Mouse (Mus musculus): ENCODE measurements at regions not wholly inside any gene's neighbourhood (a gene's known extent, or its start where the extent isn't known, plus 50 kb on each side); places are given as distances from the start of the nearest gene placed in this dataset. TPM values are rescaled to one million over a fixed set of nuclear protein-coding genes. Genes with fewer than 3 reads are reported as not detected.

GRCm38 (mm10) chr17:45176340-45176739 lies 257.2 kb downstream of the Cdc5l start:
- 59% methylated on average over 4 of the region's 4 CpGs for WGBS (ENCODE audit: insufficient replicate concordance)
- H3K4me3 ChIP-seq (ENCODE audit: low read depth, low read length): no peak overlapping the region
- no peak overlapping the region for H3K4me2 ChIP-seq
- no peaks in the 10 kb centered on the region for H3K4me1 ChIP-seq (ENCODE audit: control insufficient read depth, insufficient read depth, low read length)
- no peaks in the 10 kb centered on the region for H3K36me3 ChIP-seq (ENCODE audit: control insufficient read depth, insufficient read depth, low read length)
- no peak overlapping the region for H3K27ac ChIP-seq (ENCODE audit: low read depth, low read length)
- no peak overlapping the region for H3K9ac ChIP-seq (ENCODE audit: low read depth, low read length)
- H3K27me3 ChIP-seq (ENCODE audit: control insufficient read depth, insufficient read depth, low read length): no peaks in the 10 kb centered on the region
- ATAC-seq (replicated peaks; ENCODE audit: insufficient number of reproducible peaks, low FRiP score, low TSS enrichment): no peak
- no peaks in the 10 kb centered on the region for H3K9me3 ChIP-seq (replicated peaks; ENCODE audit: control insufficient read depth, low read length)

GRCm38 (mm10) chr17:45169257-45169994 lies 264.1 kb downstream of the Cdc5l start:
- Histone ChIP-seq H3K9ac (ENCODE audit: low read depth, low read length) (no peak overlapping the region), H3K4me1 (ENCODE audit: control insufficient read depth, insufficient read depth, low read length) (peaks cover 2% of the 10 kb centered on the region; the same call in 1 of the 2 replicates), H3K36me3 (ENCODE audit: control insufficient read depth, insufficient read depth, low read length) (no peaks in the 10 kb centered on the region), H3K9me3 (replicated peaks; ENCODE audit: control insufficient read depth, low read length) (no peaks in the 10 kb centered on the region), H3K27ac (ENCODE audit: low read depth, low read length) (no peak overlapping the region), H3K4me3 (ENCODE audit: low read depth, low read length) (no peak overlapping the region), H3K27me3 (ENCODE audit: control insufficient read depth, insufficient read depth, low read length) (no peaks in the 10 kb centered on the region), H3K4me2 (no peak overlapping the region)
- no peak for ATAC-seq (replicated peaks; ENCODE audit: insufficient number of reproducible peaks, low FRiP score, low TSS enrichment)
- 38% methylated on average over 10 of the region's 10 CpGs for WGBS (ENCODE audit: insufficient replicate concordance)

Small RNAs in the stretch of these regions (microRNA-seq; reads per million reads assigned to microRNA genes)
- gene Gm24979 (ENCODE audit: borderline number of aligned reads): not detected
